Mouse (Mus musculus) liver, adult 2 months (tissue): ENCODE measurements around the gene Sla2.

ENCODE experiments used
- CTCF ChIP-seq: fragments of 200-500 bp; IDR thresholded peaks from 2 replicates; pipeline ENCODE4 v1.5.1; 2011; ENCODE audit warnings: low read depth, low read length, control low read depth
- POLR2A ChIP-seq: fragments of 200-500 bp; IDR thresholded peaks from 2 replicates; pipeline ENCODE4 v1.6.1; 2011; ENCODE audit warnings: low read length, control low read depth; ENCODE audit not compliant: insufficient read depth; ENCODE audit errors: extremely low read depth

DNA sequence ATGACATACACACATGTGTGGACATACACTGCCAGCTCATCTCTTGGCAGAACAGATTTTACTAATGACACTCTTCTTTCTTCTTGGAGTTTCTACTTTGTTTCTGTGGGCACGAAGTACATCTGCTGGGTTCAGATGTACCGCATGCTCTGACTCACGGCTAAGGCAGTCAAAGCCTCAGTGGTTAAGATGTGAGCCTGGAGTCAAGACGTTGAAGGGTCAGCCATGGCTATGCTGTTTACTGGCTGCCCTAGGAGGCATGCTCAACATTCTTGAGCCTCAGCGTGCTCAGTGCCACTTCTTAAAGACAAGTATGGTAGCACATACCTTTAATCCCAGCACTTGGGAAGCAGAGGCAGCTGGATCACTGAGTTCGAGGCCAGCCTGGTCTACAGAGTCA lies 43.6 kb upstream of the Sla2 start:
- TF ChIP-seq CTCF (no peak), POLR2A (no peak)
